Mouse (Mus musculus): ENCODE data around the gene Ank3. TPM values are rescaled to one million over a fixed set of nuclear protein-coding genes. Genes with fewer than 3 reads are reported as not detected.
A peak's percentile ranks its signal among the peaks of the same experiment; 100 is the strongest.

Ank3 gene
- polyA plus RNA-seq, 1 experiment from 2014 or later: 48.9 TPM

DNA sequence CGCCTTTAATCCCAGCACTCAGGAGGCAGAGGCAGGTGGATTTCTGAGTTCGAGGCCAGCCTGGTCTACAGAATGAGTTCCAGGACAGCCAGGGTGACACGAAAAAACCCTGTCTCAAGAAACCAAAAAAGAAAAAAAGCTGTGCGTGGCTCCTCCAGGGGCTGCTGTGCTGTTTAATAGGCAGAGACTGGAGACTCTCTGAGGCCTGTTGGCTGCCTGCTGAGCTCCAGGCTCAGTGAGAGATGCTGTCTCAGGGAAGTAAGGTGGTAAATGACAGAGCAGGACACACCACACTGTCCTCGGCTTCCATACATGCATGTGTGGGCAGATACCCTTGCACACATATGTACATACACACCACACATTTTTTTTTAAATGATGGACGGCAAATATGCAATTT lies 206.0 kb downstream of the Ank3 start:
- Histone ChIP-seq H3K4me2 (no peak overlapping the region), H3K4me1 (ENCODE audit: control insufficient read depth, insufficient read depth, low read length) (no peaks in the 10 kb centered on the region), H3K27ac (ENCODE audit: low read depth, low read length) (no peak overlapping the region), H3K4me3 (ENCODE audit: low read depth, low read length) (no peak overlapping the region), H3K36me3 (ENCODE audit: control insufficient read depth, insufficient read depth, low read length) (no peaks in the 10 kb centered on the region), H3K9ac (ENCODE audit: low read depth, low read length) (no peak overlapping the region), H3K9me3 (replicated peaks; ENCODE audit: control insufficient read depth, low read length) (no peaks in the 10 kb centered on the region), H3K27me3 (ENCODE audit: control insufficient read depth, insufficient read depth, low read length) (no peaks in the 10 kb centered on the region)
- no peak for ATAC-seq (replicated peaks; ENCODE audit: insufficient number of reproducible peaks, low FRiP score, low TSS enrichment)
- 77% methylated on average over 6 of the region's 6 CpGs for WGBS (ENCODE audit: insufficient replicate concordance)

DNA sequence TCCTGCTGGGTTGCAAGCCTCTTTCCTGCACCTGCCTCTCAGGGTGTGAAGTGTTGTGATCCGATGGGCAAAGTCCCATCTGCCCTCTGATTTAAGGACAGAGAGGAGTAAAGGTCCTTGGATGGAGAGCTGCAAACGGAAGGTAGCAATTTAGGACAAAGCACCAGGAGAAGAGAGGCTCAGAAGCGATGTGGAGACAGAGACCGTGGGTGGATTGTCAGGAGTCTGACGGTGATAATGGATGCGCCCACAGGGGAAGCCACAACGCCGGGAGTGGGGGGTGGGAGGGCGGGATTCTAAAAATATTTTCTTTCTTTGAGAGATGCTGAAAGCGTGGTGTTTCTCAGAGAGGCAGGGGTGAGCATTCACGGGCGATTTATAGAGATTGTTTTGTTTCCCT lies 206.6 kb downstream of the Ank3 start:
- H3K27ac ChIP-seq (ENCODE audit: low read depth, low read length): no peak overlapping the region
- H3K4me3 ChIP-seq (ENCODE audit: low read depth, low read length): no peak overlapping the region
- no peak overlapping the region for H3K9ac ChIP-seq (ENCODE audit: low read depth, low read length)
- no peaks in the 10 kb centered on the region for H3K27me3 ChIP-seq (ENCODE audit: control insufficient read depth, insufficient read depth, low read length)
- no peak for ATAC-seq (replicated peaks; ENCODE audit: insufficient number of reproducible peaks, low FRiP score, low TSS enrichment)
- H3K9me3 ChIP-seq (replicated peaks; ENCODE audit: control insufficient read depth, low read length): no peaks in the 10 kb centered on the region
- H3K4me2 ChIP-seq: peak overlapping the region; percentile 37
- H3K36me3 ChIP-seq (ENCODE audit: control insufficient read depth, insufficient read depth, low read length): no peaks in the 10 kb centered on the region
- 34% methylated on average over 12 of the region's 12 CpGs for WGBS (ENCODE audit: insufficient replicate concordance)
- no peaks in the 10 kb centered on the region for H3K4me1 ChIP-seq (ENCODE audit: control insufficient read depth, insufficient read depth, low read length)

DNA sequence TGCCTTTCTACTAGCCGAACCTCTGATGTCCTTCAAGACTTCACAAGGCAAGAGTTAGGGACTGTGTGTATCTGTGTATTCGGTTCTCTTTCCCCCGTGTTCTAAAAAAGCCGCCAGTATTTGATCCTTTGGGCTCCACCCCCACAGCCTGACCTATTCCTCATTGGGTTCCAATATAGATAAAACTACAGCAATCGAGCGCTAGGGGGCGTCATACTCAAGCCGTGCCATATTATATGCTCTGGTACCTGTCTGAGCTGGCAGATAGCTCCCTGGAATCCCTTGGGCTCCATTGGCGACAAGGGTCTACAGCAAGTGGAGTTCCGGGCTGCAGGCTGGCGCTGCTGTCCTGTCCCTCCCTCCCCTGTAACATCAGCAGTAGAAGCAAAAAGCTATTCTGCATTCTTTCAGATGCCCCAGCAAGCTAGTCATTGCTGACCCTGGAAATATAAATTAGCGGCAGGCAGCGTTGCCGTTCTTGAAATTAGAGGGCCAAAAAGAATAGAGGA lies 209.1 kb downstream of the Ank3 start:
- H3K9ac ChIP-seq (ENCODE audit: low read depth, low read length): no peak overlapping the region

DNA sequence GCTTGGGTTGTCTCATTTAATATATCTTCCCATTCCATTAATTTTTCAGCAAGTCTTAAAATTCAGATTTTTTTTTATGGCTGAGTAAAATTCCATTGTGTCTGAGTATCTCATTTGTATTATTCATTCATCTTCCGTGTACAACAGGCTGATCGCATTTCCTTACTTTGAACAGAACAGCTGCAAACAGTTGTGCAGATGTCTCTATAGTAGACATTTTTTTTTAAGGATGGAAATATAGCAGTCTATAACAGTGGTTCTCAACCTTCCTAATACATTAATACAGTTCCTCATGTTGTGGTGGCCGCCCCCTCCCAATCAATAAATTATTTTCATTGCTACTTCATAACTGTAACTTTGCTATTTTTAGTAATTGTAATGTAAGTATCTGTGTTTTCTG lies 212.7 kb downstream of the Ank3 start:
- Histone ChIP-seq H3K4me3 (ENCODE audit: low read depth, low read length) (no peak overlapping the region), H3K9ac (ENCODE audit: low read depth, low read length) (no peak overlapping the region), H3K27ac (ENCODE audit: low read depth, low read length) (no peak overlapping the region), H3K4me2 (no peak overlapping the region), H3K36me3 (ENCODE audit: control insufficient read depth, insufficient read depth, low read length) (no peaks in the 10 kb centered on the region), H3K9me3 (replicated peaks; ENCODE audit: control insufficient read depth, low read length) (no peaks in the 10 kb centered on the region), H3K4me1 (ENCODE audit: control insufficient read depth, insufficient read depth, low read length) (peaks cover 4% of the 10 kb centered on the region; the same call in 1 of the 2 replicates), H3K27me3 (ENCODE audit: control insufficient read depth, insufficient read depth, low read length) (no peaks in the 10 kb centered on the region)
- WGBS (ENCODE audit: insufficient replicate concordance): 91% methylated on average over 3 of the region's 3 CpGs
- ATAC-seq (replicated peaks; ENCODE audit: insufficient number of reproducible peaks, low FRiP score, low TSS enrichment): no peak

More for the DNA sequence above, 209.1 kb downstream of the Ank3 start:
- H3K27me3 ChIP-seq (ENCODE audit: control insufficient read depth, insufficient read depth, low read length): no peaks in the 10 kb centered on the region
- no peak overlapping the region for H3K4me2 ChIP-seq
- H3K4me1 ChIP-seq (ENCODE audit: control insufficient read depth, insufficient read depth, low read length): peaks cover 4% of the 10 kb centered on the region; the same call in 1 of the 2 replicates
- no peak overlapping the region for H3K27ac ChIP-seq (ENCODE audit: low read depth, low read length)
- WGBS (ENCODE audit: insufficient replicate concordance): 65% methylated on average over 14 of the region's 14 CpGs
- no peak overlapping the region for H3K4me3 ChIP-seq (ENCODE audit: low read depth, low read length)
- no peak for ATAC-seq (replicated peaks; ENCODE audit: insufficient number of reproducible peaks, low FRiP score, low TSS enrichment)
- H3K9me3 ChIP-seq (replicated peaks; ENCODE audit: control insufficient read depth, low read length): no peaks in the 10 kb centered on the region
- H3K36me3 ChIP-seq (ENCODE audit: control insufficient read depth, insufficient read depth, low read length): no peaks in the 10 kb centered on the region

- no peak overlapping the region for H3K4me3 ChIP-seq (ENCODE audit: low read depth, low read length)
- no peak overlapping the region for H3K9ac ChIP-seq (ENCODE audit: low read depth, low read length)
- WGBS (ENCODE audit: insufficient replicate concordance): 78% methylated on average over 5 of the region's 5 CpGs
- no peaks in the 10 kb centered on the region for H3K27me3 ChIP-seq (ENCODE audit: control insufficient read depth, insufficient read depth, low read length)
- H3K27ac ChIP-seq (ENCODE audit: low read depth, low read length): peak overlapping the region; percentile 60; the same call in 1 of the 2 replicates
- no peak for ATAC-seq (replicated peaks; ENCODE audit: insufficient number of reproducible peaks, low FRiP score, low TSS enrichment)
- H3K9me3 ChIP-seq (replicated peaks; ENCODE audit: control insufficient read depth, low read length): no peaks in the 10 kb centered on the region
- no peaks in the 10 kb centered on the region for H3K36me3 ChIP-seq (ENCODE audit: control insufficient read depth, insufficient read depth, low read length)
- H3K4me2 ChIP-seq: no peak overlapping the region
- H3K4me1 ChIP-seq (ENCODE audit: control insufficient read depth, insufficient read depth, low read length): peaks cover 5% of the 10 kb centered on the region; the same call in 1 of the 2 replicates
Observed at GRCm38 (mm10) chr10:69611839-69612340, 213.3 kb downstream of the Ank3 start.

- WGBS (ENCODE audit: insufficient replicate concordance): 76% methylated on average over 3 of the region's 3 CpGs
- no peak overlapping the region for H3K4me3 ChIP-seq (ENCODE audit: low read depth, low read length)
- peaks cover 19% of the 10 kb centered on the region for H3K4me1 ChIP-seq (ENCODE audit: control insufficient read depth, insufficient read depth, low read length)
- no peaks in the 10 kb centered on the region for H3K9me3 ChIP-seq (replicated peaks; ENCODE audit: control insufficient read depth, low read length)
- no peak overlapping the region for H3K9ac ChIP-seq (ENCODE audit: low read depth, low read length)
- H3K36me3 ChIP-seq (ENCODE audit: control insufficient read depth, insufficient read depth, low read length): no peaks in the 10 kb centered on the region
- ATAC-seq (replicated peaks; ENCODE audit: insufficient number of reproducible peaks, low FRiP score, low TSS enrichment): no peak
- H3K27ac ChIP-seq (ENCODE audit: low read depth, low read length): peak overlapping the region; percentile 64
- H3K27me3 ChIP-seq (ENCODE audit: control insufficient read depth, insufficient read depth, low read length): no peaks in the 10 kb centered on the region
- H3K4me2 ChIP-seq: peak overlapping the region; percentile 47; the same call in 1 of the 2 replicates
Observed at GRCm38 (mm10) chr10:69616953-69617352, 218.4 kb downstream of the Ank3 start.

GRCm38 (mm10) chr10:69617537-69618112 lies 219.1 kb downstream of the Ank3 start:
- H3K36me3 ChIP-seq (ENCODE audit: control insufficient read depth, insufficient read depth, low read length): no peaks in the 10 kb centered on the region
- no peak for ATAC-seq (replicated peaks; ENCODE audit: insufficient number of reproducible peaks, low FRiP score, low TSS enrichment)
- 61% methylated on average over 16 of the region's 16 CpGs for WGBS (ENCODE audit: insufficient replicate concordance)
- H3K4me3 ChIP-seq (ENCODE audit: low read depth, low read length): no peak overlapping the region
- H3K9ac ChIP-seq (ENCODE audit: low read depth, low read length): no peak overlapping the region
- H3K9me3 ChIP-seq (replicated peaks; ENCODE audit: control insufficient read depth, low read length): no peaks in the 10 kb centered on the region
- peak overlapping the region; percentile 47 for H3K4me2 ChIP-seq
- peaks cover 19% of the 10 kb centered on the region for H3K4me1 ChIP-seq (ENCODE audit: control insufficient read depth, insufficient read depth, low read length)
- peak overlapping the region; percentile 64 for H3K27ac ChIP-seq (ENCODE audit: low read depth, low read length)
- H3K27me3 ChIP-seq (ENCODE audit: control insufficient read depth, insufficient read depth, low read length): no peaks in the 10 kb centered on the region

DNA sequence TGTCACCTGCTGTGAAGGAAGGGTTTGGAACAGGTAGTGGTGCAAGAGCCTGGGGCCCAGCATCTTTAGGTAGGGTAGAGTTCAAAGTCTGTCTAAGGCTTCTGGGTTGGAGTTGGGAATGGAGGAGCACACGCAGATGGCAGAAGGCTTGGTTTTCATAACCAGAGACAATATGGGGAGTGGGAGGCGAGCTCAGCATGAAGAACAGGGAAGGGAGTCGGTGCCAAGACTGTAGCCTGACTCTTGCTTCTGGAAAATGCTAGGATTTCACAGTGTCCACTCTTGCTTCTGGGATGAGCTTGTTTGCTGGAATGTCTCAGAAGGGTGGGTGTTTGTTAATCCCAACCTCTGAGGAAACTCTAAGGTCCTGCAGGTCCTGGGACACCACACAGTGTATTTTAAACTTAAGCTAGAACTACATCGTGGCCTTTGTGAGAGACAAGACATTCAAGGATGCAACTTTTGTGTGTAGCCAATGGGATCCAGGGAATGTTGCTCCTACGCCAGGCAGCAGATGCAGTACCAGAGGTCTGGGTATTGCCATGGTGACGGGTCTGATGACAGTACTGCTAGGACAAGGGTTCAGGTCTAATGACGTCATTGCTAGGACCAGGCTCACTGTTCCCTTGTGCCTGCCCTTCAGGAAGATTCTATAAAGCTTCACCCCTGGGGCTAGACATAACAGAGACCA lies 222.3 kb downstream of the Ank3 start:
- no peaks in the 10 kb centered on the region for H3K36me3 ChIP-seq (ENCODE audit: control insufficient read depth, insufficient read depth, low read length)
- no peak overlapping the region for H3K9ac ChIP-seq (ENCODE audit: low read depth, low read length)
- 71% methylated on average over 7 of the region's 7 CpGs for WGBS (ENCODE audit: insufficient replicate concordance)
- H3K27me3 ChIP-seq (ENCODE audit: control insufficient read depth, insufficient read depth, low read length): no peaks in the 10 kb centered on the region
- no peak overlapping the region for H3K27ac ChIP-seq (ENCODE audit: low read depth, low read length)
- H3K4me2 ChIP-seq: no peak overlapping the region
- H3K4me1 ChIP-seq (ENCODE audit: control insufficient read depth, insufficient read depth, low read length): peaks cover 19% of the 10 kb centered on the region
- no peaks in the 10 kb centered on the region for H3K9me3 ChIP-seq (replicated peaks; ENCODE audit: control insufficient read depth, low read length)
- H3K4me3 ChIP-seq (ENCODE audit: low read depth, low read length): no peak overlapping the region
- no peak for ATAC-seq (replicated peaks; ENCODE audit: insufficient number of reproducible peaks, low FRiP score, low TSS enrichment)
